Mouse (Mus musculus): Measurements from ENCODE around the gene Rnf24. TPM values are rescaled to one million over a fixed set of nuclear protein-coding genes. Genes with fewer than 3 reads are reported as not detected.

The Rnf24 gene
- total and polyA plus RNA-seq, 3 experiments, result 3.9 to 14.7 (median 3.9) TPM

- peak overlapping the region; percentile 95 for H3K27ac ChIP-seq (ENCODE audit: insufficient read depth, low read depth)
Measured at GRCm38 (mm10) chr2:131386350-131386962, 33.8 kb upstream of the Rnf24 start.

GRCm38 (mm10) chr2:131385176-131385575 lies 32.5 kb upstream of the Rnf24 start:
- dilution Hi-C loops (cut with MboI; ENCODE audit: extremely low pct_ligation_motif_present, extremely low pct_unique_long_range_greater_than_20kb, low sequenced_read_pairs), result no loop called here
- Histone ChIP-seq H3K79me2 (replicated peaks; ENCODE audit: control insufficient read depth, extremely low read depth, insufficient read depth, poor library complexity, severe bottlenecking) (no peaks in the 10 kb centered on the region), H3K9ac (ENCODE audit: insufficient read depth, low read depth) (no peak overlapping the region), H3K4me1 (ENCODE audit: control insufficient read depth in 1 of 2, insufficient read depth in 2 of 2) (peaks cover 20 to 40% of the 10 kb centered on the region in 2 experiments), H3K9me3 (replicated peaks; ENCODE audit: low read length) (peaks cover 4% of the 10 kb centered on the region), H3K36me3 (replicated peaks in 1 of 2; ENCODE audit: control insufficient read depth in 1 of 2, insufficient read depth in 1 of 2, low read length in 1 of 2) (no peaks in the 10 kb centered on the region), H3K27ac (ENCODE audit: insufficient read depth, low read depth) (peak overlapping the region; percentile 38; the same call in 1 of the 2 replicates), H3K4me2 (ENCODE audit: insufficient read depth, low read depth, poor library complexity, severe bottlenecking) (no peak overlapping the region), H3K27me3 (replicated peaks) (no peaks in the 10 kb centered on the region), H3K4me3 (replicated peaks in 1 of 3; ENCODE audit: low read depth in 2 of 3, low read length in 2 of 3, poor library complexity in 1 of 3) (no peak overlapping the region)
- DNase-seq (ENCODE audit: extremely low read depth), result no peak
- no peak for TF ChIP-seq EP300 (IDR thresholded peaks at IDR 0.05; ENCODE audit: low read length)
- no peak for TF ChIP-seq NRF1 (IDR thresholded peaks at IDR 0.05; ENCODE audit: low read depth, low read length)
- no peak for TF ChIP-seq POLR2A (IDR thresholded peaks at IDR 0.05; ENCODE audit: low read depth, low read length)
- TF ChIP-seq MXI1 (IDR thresholded peaks at IDR 0.05; ENCODE audit: low read depth, low read length), result no peak
- TF ChIP-seq MYC (IDR thresholded peaks at IDR 0.05; ENCODE audit: low read depth, low read length), result no peak
- TF ChIP-seq USF2 (conservative IDR thresholded peaks at IDR 0.05; ENCODE audit: low read depth, low read length), result no peak
- TF ChIP-seq E2F4 (IDR thresholded peaks at IDR 0.05; ENCODE audit: insufficient replicate concordance, low read depth, low read length), result no peak
- no peak for TF ChIP-seq MEF2A (IDR thresholded peaks at IDR 0.05; ENCODE audit: borderline replicate concordance, low read depth, low read length)
- TF ChIP-seq JUND (conservative IDR thresholded peaks at IDR 0.05; ENCODE audit: low read depth, low read length), result no peak
- in situ Hi-C loops (cut with MboI; ENCODE audit: low pct_ligation_motif_present, low pct_unique_long_range_greater_than_20kb, low sequenced_read_pairs), result no loop called here

More at GRCm38 (mm10) chr2:131386350-131386962, 33.8 kb upstream of the Rnf24 start:
- H3K4me1 ChIP-seq (ENCODE audit: control insufficient read depth in 1 of 2, insufficient read depth in 2 of 2), result peaks cover 22 to 40% of the 10 kb centered on the region in 2 experiments
- peak overlapping the region; percentile 57 for H3K9ac ChIP-seq (ENCODE audit: insufficient read depth, low read depth)
- peaks cover 4% of the 10 kb centered on the region for H3K9me3 ChIP-seq (replicated peaks; ENCODE audit: low read length)
- dilution Hi-C loops (cut with MboI; ENCODE audit: extremely low pct_ligation_motif_present, extremely low pct_unique_long_range_greater_than_20kb, low sequenced_read_pairs), result no loop called here
- no peaks in the 10 kb centered on the region for H3K79me2 ChIP-seq (replicated peaks; ENCODE audit: control insufficient read depth, extremely low read depth, insufficient read depth, poor library complexity, severe bottlenecking)
- H3K36me3 ChIP-seq (replicated peaks in 1 of 2; ENCODE audit: control insufficient read depth in 1 of 2, insufficient read depth in 1 of 2, low read length in 1 of 2), result no peaks in the 10 kb centered on the region
- H3K27me3 ChIP-seq (replicated peaks), result no peaks in the 10 kb centered on the region
- peak; percentile 3 for TF ChIP-seq RAD21 (IDR thresholded peaks at IDR 0.05; ENCODE audit: low read depth, low read length)
- no peak for TF ChIP-seq ZC3H11A (IDR thresholded peaks at IDR 0.05; ENCODE audit: low read depth, low read length)
- TF ChIP-seq MYC (IDR thresholded peaks at IDR 0.05; ENCODE audit: low read depth, low read length), result peak; percentile 88
- TF ChIP-seq ZKSCAN1 (IDR thresholded peaks at IDR 0.05; ENCODE audit: borderline replicate concordance, low read depth, low read length), result peak; percentile 98
- TF ChIP-seq MEF2A (IDR thresholded peaks at IDR 0.05; ENCODE audit: borderline replicate concordance, low read depth, low read length), result peak; percentile 97
- TF ChIP-seq RCOR1 (conservative IDR thresholded peaks at IDR 0.05; ENCODE audit: low read depth, low read length), result peak; percentile 100
- TF ChIP-seq TCF12 (IDR thresholded peaks at IDR 0.05; ENCODE audit: low read depth, low read length), result peak; percentile 100
- peak; percentile 27; the same call in 1 of the 2 replicates for TF ChIP-seq ELF1 (IDR thresholded peaks at IDR 0.05; ENCODE audit: low read depth, low read length)
- TF ChIP-seq MAFK (IDR thresholded peaks at IDR 0.05; ENCODE audit: insufficient replicate concordance, low read length), result peak; percentile 97
- TF ChIP-seq EP300 (IDR thresholded peaks at IDR 0.05; ENCODE audit: low read length), result peak; percentile 100
- no peak for TF ChIP-seq PAX5 (IDR thresholded peaks at IDR 0.05; ENCODE audit: low read length)
- peak; percentile 56 for TF ChIP-seq ZNF384 (IDR thresholded peaks at IDR 0.05; ENCODE audit: low read depth, low read length)
- TF ChIP-seq MAZ (IDR thresholded peaks at IDR 0.05; ENCODE audit: low read depth, low read length), result peak; percentile 79; the same call in 1 of the 2 replicates
- TF ChIP-seq HCFC1 (IDR thresholded peaks at IDR 0.05; ENCODE audit: low read depth, low read length), result peak; percentile 45
- TF ChIP-seq CHD1 (IDR thresholded peaks at IDR 0.05; ENCODE audit: low read depth, low read length), result no peak
- no peak for TF ChIP-seq GABPA (IDR thresholded peaks at IDR 0.05; ENCODE audit: insufficient replicate concordance, low read depth, low read length)
- TF ChIP-seq BHLHE40 (IDR thresholded peaks at IDR 0.05; ENCODE audit: low read depth, low read length), result peak; percentile 94
- peak; percentile 93 for TF ChIP-seq CHD2 (IDR thresholded peaks at IDR 0.05; ENCODE audit: low read length)
- peak; percentile 93 for TF ChIP-seq SIN3A (IDR thresholded peaks at IDR 0.05; ENCODE audit: low read length)
- TF ChIP-seq JUND (conservative IDR thresholded peaks at IDR 0.05; ENCODE audit: low read depth, low read length), result peak; percentile 100
- TF ChIP-seq IRF4 (IDR thresholded peaks at IDR 0.05; ENCODE audit: low read depth, low read length), result peak; percentile 100
- TF ChIP-seq POLR2A (IDR thresholded peaks at IDR 0.05; ENCODE audit: low read depth, low read length), result peak; percentile 34; the same call in 1 of the 2 replicates
- TF ChIP-seq ZMIZ1 (IDR thresholded peaks at IDR 0.05; ENCODE audit: low read depth, low read length), result 0 out of 2 replicates have a peak, but pooled peaks have one; percentile 32
- peak; percentile 89 for TF ChIP-seq MAX (IDR thresholded peaks at IDR 0.05; ENCODE audit: low read length)
- no peak for TF ChIP-seq USF2 (conservative IDR thresholded peaks at IDR 0.05; ENCODE audit: low read depth, low read length)
- no peak for TF ChIP-seq NELFE (IDR thresholded peaks at IDR 0.05; ENCODE audit: low read depth, low read length)
- 0 out of 2 replicates have a peak, but pooled peaks have one; percentile 53 for TF ChIP-seq UBTF (IDR thresholded peaks at IDR 0.05; ENCODE audit: low read depth, low read length)
- peak; percentile 33 for TF ChIP-seq SMC3 (IDR thresholded peaks at IDR 0.05; ENCODE audit: low read depth, low read length)
- no peak for TF ChIP-seq TBP (conservative IDR thresholded peaks at IDR 0.05; ENCODE audit: low read depth, low read length)
- TF ChIP-seq NRF1 (IDR thresholded peaks at IDR 0.05; ENCODE audit: low read depth, low read length), result no peak
- no peak for TF ChIP-seq CTCF (conservative IDR thresholded peaks at IDR 0.05 in 1 of 2, IDR thresholded peaks at IDR 0.05 in 1 of 2; ENCODE audit: low read depth in 2 of 2, low read length in 2 of 2)
- TF ChIP-seq POLR2AphosphoS2 (IDR thresholded peaks at IDR 0.05; ENCODE audit: low read depth, low read length), result 0 out of 2 replicates have a peak, but pooled peaks have one; percentile 35
- peak; percentile 99 for TF ChIP-seq JUN (IDR thresholded peaks at IDR 0.05; ENCODE audit: insufficient read depth, low read depth, low read length)
- peak; percentile 99 for TF ChIP-seq ETS1 (conservative IDR thresholded peaks at IDR 0.05; ENCODE audit: low read depth, low read length)
- 0 out of 2 replicates have a peak, but pooled peaks have one; percentile 29 for TF ChIP-seq E2F4 (IDR thresholded peaks at IDR 0.05; ENCODE audit: insufficient replicate concordance, low read depth, low read length)
- 0 out of 2 replicates have a peak, but pooled peaks have one; percentile 59 for TF ChIP-seq KAT2A (IDR thresholded peaks at IDR 0.05; ENCODE audit: insufficient replicate concordance, low read length)
- TF ChIP-seq USF1 (IDR thresholded peaks at IDR 0.05; ENCODE audit: low read depth, low read length), result no peak
- peak; percentile 58; the same call in 1 of the 2 replicates for TF ChIP-seq MXI1 (IDR thresholded peaks at IDR 0.05; ENCODE audit: low read depth, low read length)
- H3K4me3 ChIP-seq (replicated peaks in 1 of 3; ENCODE audit: low read depth in 2 of 3, low read length in 2 of 3, poor library complexity in 1 of 3), result no peak overlapping the region
- in situ Hi-C loops (cut with MboI; ENCODE audit: low pct_ligation_motif_present, low pct_unique_long_range_greater_than_20kb, low sequenced_read_pairs), result no loop called here
- no peak overlapping the region for H3K4me2 ChIP-seq (ENCODE audit: insufficient read depth, low read depth, poor library complexity, severe bottlenecking)
- DNase-seq (ENCODE audit: extremely low read depth), result peak; percentile 92
